Mouse (Mus musculus): ENCODE measurements around the gene Hoxc4. TPM values are rescaled to one million over a fixed set of nuclear protein-coding genes. Genes with fewer than 3 reads are reported as not detected.

The Hoxc4 gene
- polyA plus RNA-seq, 1 experiment from 2014 or later = 0.57 TPM

MicroRNAs encoded within 50 kb of the gene (microRNA counts, 519-probe panel; counts per million panel counts)
- microRNA mmu-miR-615-3p (not detected), microRNA mmu-miR-615-5p (not detected)

Small RNA genes within 50 kb of the gene (microRNA-seq; reads per million reads assigned to microRNA genes)
- gene Mir196a-2 = 9.4 reads per million, percentile 23 among the genes with 10 or more reads in this experiment
- 56.3 reads per million, percentile 43 among the genes with 10 or more reads in this experiment for gene Mir615

Other genes starting within 250 kb of the Hoxc4 start
- 0.18 TPM in 1 of 2 replicates, not detected in the other for gene Hoxc13, start 97.8 kb upstream of the Hoxc4 start, polyA plus RNA-seq (2016; fragmentation: Nextera tagmentation; extraction: Ambion mirVana)
- not detected in 2 replicates for gene Hoxc12, start 82.2 kb upstream of the Hoxc4 start, polyA plus RNA-seq (2016; fragmentation: Nextera tagmentation; extraction: Ambion mirVana)
- not detected in 2 replicates for gene Hoxc11, start 64.5 kb upstream of the Hoxc4 start, polyA plus RNA-seq (2016; fragmentation: Nextera tagmentation; extraction: Ambion mirVana)
- gene Hoxc10, start 52.1 kb upstream of the Hoxc4 start, polyA plus RNA-seq (2016; fragmentation: Nextera tagmentation; extraction: Ambion mirVana) = not detected in 2 replicates
- gene Hoxc5, start 51.5 kb upstream of the Hoxc4 start, polyA plus RNA-seq (2016; fragmentation: Nextera tagmentation; extraction: Ambion mirVana) = 0.38 and 0.39 TPM in 2 replicates
- not detected in 2 replicates for gene Hoxc9, start 42.5 kb upstream of the Hoxc4 start, polyA plus RNA-seq (2016; fragmentation: Nextera tagmentation; extraction: Ambion mirVana)
- 0.11 TPM in 1 of 2 replicates, not detected in the other for gene Hoxc8, start 28.3 kb upstream of the Hoxc4 start, polyA plus RNA-seq (2016; fragmentation: Nextera tagmentation; extraction: Ambion mirVana)
- 0.18 and 0.82 TPM in 2 replicates for gene Hoxc6, start 20.7 kb upstream of the Hoxc4 start, polyA plus RNA-seq (2016; fragmentation: Nextera tagmentation; extraction: Ambion mirVana)
- gene Smug1, start 148.2 kb downstream of the Hoxc4 start, polyA plus RNA-seq (2016; fragmentation: Nextera tagmentation; extraction: Ambion mirVana) = 17.1 and 17.4 TPM in 2 replicates
- 150 and 164 TPM in 2 replicates for gene Cbx5, start 220.9 kb downstream of the Hoxc4 start, polyA plus RNA-seq (2016; fragmentation: Nextera tagmentation; extraction: Ambion mirVana)
- gene Hnrnpa1, start 221.5 kb downstream of the Hoxc4 start, polyA plus RNA-seq (2016; fragmentation: Nextera tagmentation; extraction: Ambion mirVana) = 554 and 557 TPM in 2 replicates
- 12.1 and 12.4 TPM in 2 replicates for gene Nfe2, start 239.5 kb downstream of the Hoxc4 start, polyA plus RNA-seq (2016; fragmentation: Nextera tagmentation; extraction: Ambion mirVana)